Mouse (Mus musculus) lung, postnatal 4 days (tissue): ENCODE results near the gene Arhgap23.

Experiments
- DNase-seq, 2 experiments: peaks; one replicate each; pipeline ENCODE4 v3.0.0; 2021

Arhgap23 gene

DNA sequence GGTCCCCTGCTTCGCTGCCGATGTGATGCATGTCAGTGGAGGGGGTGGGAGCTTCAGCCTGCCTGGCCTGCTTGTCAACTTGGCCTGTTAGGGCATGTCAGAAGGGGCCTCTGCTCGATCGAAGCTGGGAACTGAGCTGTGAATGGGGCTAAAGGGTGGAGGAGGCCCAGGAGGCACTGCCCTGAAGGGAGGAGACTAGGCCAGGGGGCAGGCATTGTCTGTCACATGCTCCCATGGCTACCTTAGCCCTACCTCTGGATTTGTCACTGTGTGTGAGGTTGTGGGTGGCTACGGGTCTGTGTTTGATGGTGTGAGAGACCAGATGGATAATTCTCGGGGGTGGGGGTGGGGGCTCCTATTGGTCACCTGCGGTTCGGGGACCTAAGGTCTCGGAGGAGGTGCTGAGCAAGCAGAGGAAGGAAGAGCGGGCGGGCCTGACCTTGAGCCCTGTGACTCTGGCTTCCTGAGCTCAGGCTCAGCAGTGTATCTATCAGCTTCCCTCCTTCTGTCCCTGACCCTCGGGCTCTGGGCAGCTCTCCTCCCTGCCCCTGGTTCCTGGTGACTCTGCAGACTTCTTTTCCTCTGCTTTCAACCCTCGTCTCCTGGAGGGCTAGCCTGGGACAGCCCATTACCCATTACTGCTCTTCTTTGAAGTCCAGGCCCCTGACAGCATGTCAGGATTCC is 20.6 kb downstream of the Arhgap23 start:
- DNase-seq = peak; percentile 69 to 71

DNA sequence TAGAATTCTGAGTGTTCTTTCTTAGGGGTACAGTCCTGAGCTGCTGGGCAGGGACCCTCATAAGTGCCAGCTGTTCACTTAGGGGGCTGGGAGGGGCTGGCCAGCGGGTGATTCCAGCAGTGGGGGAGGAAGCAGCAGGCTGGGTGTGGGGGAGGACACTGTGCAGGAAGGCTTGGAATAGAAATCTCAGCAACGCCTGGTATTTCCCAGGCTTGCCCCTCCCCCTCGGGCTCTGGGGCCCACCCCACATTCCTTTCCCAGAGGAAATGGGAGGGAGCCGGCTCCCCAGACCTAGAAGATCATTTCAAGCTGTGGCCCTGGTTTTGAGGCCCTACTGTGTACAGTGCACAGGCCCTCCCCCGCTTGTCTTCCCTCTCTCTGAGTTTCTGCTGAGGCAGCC is 22.4 kb downstream of the Arhgap23 start:
- peak; percentile 89 to 94 for DNase-seq

DNA sequence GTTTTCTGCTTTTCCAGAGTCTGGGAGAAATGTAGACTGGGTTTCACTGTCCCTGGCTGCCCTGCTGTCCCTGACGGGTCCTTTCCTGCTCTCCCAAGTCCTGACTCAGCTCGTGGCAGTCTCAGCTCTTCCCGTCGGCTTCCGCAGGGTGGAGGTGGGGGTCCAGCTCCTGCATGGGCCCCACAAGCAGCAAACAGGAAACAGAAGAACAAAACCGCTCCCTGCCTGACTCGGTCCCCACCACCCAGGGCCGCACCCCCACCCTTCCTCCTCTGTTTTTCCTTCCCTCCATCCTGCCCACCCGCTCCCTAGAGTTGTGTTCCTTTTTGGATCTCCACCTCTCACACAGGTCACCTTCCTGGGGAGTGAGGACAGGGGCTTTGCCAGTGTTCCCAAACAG is 23.5 kb downstream of the Arhgap23 start:
- peak; percentile 65 to 85 for DNase-seq

DNA sequence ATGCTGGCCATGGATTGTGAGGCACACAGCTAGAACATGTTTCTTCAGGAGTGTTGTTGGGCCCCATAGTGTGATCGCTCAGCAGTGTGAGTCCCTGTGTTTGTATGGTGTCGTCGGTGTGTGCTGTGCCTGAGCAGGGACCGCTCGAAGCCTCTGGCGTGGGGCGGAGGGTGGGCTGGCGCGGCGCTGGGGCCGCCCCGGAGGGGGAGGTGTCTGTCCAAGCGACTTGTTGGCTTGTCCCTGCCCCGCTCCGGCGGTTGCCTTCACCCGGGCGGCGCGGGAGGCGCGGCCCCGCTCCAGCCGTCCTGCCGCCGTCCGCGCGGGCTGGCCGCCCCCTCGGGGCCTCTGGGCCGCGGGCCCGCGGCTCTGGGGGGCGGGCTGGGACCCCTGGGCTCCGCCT is 24.6 kb downstream of the Arhgap23 start:
- peak; percentile 87 to 92 for DNase-seq

DNA sequence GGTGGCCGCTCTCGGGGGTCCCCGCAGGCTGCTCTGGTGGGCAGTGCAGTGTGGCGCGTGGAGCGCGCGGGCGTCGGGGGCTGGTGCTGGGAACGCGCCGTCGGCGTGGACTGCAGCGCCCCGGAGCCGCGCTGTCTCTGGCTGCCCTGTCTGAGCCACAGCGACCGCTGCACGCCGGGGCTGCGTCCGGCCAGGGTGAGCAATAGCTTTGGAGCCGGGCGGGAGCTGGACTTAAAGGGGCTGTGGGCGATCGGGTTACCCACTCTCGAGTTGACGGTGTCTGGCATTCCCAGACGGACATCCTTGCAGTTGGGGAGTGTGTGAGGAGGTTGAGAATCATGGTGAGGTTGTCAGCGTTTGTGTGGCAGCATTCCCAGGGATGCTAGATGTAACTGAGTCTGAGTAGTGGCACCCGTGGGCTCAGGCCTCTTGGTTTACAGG is 25.1 kb downstream of the Arhgap23 start:
- DNase-seq = peak in 1 of 2 experiments; percentile 63

DNA sequence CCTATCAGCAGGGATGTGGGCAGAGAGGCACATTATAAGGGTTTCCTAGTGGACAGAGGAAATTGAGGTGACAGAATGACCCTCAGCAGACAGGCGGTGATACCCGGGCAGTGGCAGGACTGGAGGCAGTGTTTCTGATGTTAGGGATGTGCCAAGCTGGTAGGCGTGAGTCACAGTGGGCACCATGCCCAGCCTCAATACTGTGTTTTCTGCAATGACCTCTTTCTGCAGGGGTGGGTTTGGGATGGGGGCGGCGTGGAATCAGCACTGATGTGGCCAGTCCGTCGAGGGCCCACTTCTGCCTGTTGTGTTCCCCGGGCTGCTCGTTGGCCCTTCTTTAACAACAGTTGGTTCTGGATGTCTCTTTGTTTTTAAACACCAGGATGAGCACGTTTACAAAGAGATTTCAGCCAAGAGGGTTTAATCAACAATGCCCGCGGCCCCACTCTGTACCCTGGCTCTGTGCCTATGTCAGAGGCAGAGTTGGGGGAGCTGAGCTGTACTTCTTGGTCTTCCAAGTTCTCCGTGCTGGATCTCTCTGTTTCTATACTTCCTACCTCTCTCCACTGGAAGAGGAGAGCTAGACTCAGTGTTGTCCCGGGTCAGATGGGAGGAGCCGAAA is 25.8 kb downstream of the Arhgap23 start:
- peak; percentile 57 to 73 for DNase-seq

DNA sequence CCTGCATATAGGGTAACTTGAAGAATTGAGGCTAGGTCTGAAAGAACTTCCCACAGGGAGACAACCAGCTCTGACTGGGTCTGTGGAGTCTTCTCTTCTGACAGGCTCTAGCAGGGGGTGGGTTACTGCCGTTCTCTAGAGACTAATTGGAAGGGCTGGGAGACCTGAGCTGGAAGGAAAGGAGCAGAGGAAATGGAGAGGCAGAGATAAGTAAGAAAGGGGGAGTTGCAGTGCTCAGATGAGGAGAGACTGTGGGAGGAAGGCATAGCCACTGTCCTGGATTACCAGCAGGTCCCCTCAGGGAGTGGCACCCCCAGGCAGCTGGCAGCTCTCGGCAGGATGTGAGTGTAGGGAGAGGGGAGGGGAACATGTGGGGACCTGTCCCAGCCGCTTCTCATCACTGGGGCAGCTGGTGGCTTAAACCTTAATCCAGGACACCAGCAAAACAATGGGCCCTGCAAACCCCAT is 26.4 kb downstream of the Arhgap23 start:
- peak in 1 of 2 experiments; percentile 65 for DNase-seq

DNA sequence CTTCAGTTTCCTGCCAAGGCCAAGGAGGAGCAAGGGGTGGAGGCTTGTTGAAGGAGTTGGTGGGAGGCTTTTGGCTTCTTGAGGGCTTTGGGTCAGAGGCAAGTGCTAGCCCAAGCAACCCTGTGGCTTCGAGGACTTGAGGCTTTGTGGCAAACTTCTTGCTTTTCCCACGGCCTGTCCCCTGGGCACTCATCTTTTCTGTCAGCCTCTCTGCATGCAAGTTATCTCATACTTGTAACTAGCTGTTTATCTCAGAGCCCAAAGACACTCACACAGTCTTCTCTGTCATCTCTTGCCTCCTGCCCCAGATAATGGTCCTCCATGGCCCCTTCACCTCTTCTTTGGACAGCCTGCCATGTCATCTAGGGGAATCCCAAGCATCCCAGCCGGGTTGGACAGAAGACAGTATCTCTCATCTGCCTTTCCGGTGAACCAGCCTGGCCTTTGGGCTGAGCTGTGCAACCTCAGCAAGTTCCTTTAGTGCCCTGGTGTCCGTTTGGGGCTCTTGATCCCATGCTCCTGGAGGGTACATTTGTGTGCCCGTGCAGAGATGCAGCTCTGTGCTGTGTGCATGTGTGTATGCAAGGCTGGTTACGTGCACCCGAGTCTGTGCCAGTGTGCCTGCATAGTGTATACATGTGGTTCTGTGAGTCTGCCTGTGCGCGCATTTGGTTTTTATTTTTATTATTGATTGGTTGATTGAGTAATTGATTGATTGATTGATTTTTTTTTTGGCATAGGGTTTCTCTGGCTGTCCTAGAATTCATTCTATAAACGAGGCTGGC is 27.8 kb downstream of the Arhgap23 start:
- DNase-seq = no peak

DNA sequence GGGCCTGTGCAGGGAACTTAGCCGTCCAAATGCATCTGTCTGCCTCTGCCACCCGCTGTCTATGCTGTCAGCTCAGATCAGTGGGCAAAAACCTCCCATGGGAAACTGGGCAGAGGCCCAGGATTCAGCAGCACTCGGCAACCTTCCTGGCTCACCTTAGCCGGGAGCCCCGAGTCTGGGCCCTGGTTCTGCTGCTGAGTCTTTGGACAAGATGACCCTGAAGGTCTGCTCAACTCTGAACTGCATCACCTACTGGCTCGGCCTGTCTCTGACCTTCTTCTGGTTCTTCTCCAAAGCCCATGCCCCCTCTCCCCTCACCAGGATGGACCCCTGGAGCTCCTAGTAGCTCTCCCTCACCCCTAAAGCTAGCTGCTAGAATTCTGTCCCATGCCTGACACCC is 30.3 kb downstream of the Arhgap23 start:
- DNase-seq = no peak

DNA sequence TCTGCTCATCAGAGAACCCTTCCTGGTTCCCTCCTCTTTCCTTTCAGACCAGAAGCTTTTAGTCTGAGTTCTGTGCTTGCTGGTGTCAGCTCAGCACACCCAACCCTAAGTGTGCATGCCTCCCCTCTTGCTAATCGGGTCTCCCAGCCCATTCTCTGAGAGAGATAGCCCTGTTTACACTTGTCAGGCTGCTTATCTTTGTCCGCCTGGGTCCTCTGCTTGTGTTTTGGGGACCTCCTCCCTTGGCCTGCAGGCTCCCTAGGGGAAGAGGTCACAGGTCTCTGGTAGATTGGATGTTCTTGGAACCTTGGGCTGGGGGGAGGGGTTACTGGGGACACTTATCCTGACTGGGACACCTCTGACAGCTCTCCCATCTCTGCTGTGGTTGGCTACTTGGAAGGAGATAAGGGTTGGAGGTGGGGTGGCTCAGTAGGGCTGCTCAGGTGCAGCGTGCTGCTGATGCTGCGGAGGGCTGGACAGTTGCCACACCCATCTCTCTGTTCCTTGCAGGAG is 30.7 kb downstream of the Arhgap23 start:
- no peak for DNase-seq

DNA sequence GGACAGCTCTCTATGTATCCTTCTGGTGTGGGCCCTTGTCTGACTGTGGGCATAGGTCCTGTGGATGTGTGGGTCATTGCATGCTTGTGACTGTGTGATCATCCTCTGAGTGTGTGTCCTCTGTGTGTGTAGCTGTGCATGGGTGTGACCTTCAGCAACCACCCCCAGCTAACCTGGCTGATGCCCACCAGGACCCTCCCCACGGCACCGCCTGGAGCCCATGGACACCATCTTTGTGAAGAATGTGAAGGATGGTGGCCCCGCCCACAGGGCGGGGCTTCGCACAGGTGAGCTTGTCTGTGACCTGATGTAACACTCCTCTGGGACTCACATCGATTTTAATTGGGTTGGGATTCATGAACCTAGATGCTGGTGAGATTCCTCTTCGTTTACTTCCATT is 32.6 kb downstream of the Arhgap23 start:
- peak in 1 of 2 experiments; percentile 24 for DNase-seq

DNA sequence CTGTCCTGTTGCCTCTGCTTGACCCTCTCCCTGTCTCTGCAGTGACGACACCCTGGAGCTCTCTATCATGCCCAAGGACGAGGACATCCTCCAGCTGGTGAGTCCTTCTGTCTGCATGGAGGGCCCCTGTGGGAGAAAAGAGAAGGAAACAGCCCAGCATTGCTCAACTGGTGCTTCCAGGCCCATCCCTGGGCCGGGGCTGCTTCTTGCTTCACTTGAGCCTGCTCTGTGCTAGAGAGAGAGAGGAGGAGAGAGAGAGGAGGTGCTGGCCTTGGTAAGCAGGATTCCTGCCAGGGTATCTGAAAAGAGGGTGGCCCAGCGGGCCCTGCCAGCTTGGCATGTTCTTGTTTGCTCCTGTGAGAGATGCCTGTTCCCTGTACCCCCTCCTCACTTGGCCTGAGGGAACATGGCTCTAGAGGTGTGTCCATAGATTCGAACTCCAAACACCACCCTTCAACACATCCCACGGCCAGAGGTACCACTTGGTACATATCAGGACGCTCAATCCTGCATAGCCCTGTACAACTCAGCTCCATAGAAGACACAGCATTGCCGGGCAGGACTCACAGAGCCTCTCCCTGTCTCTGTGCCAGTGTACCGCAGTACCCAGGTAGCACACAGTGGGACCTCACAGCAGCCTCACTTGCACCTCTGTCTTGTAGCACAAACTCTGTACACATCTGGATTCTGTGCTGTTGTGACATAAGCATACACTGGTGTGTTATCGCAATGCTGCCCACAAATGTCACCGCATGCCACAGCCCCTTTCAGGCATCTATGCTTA is 33.5 kb downstream of the Arhgap23 start:
- DNase-seq = peak; percentile 61 to 82

DNA sequence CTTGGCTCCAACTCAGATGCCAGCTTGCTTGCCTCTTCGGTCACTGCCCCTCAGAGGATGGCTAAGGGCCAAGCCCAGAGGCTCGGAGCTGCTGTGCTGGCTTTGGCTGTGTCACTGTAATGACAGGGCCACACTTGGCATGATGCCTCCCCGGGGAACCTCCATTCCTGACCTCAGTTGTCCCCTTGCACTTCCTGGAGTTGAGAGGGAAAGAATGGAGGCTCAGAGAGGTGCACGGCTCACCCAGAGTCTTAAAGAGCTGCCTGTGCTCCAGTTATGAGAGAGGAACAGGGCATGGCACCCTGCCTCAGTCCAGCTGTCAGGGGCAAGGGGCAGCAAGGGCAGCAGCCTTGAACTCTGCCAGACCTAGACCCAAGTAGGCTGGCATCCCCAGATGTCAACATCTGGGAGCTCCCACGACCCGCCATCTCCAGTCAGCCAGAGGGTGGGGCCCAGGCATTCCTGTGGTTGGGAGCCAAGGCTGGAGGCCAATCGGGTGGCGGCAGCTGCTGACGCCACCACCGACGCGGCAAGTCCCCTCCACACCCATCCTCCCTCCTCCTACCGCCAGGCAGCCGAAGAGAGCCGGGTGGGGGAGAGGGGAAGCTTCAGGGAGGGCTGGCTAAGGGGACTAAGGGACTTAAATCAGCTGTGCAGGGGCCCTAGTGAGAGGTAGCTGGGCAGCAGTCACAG is 34.4 kb downstream of the Arhgap23 start:
- peak; percentile 88 to 92 for DNase-seq

DNA sequence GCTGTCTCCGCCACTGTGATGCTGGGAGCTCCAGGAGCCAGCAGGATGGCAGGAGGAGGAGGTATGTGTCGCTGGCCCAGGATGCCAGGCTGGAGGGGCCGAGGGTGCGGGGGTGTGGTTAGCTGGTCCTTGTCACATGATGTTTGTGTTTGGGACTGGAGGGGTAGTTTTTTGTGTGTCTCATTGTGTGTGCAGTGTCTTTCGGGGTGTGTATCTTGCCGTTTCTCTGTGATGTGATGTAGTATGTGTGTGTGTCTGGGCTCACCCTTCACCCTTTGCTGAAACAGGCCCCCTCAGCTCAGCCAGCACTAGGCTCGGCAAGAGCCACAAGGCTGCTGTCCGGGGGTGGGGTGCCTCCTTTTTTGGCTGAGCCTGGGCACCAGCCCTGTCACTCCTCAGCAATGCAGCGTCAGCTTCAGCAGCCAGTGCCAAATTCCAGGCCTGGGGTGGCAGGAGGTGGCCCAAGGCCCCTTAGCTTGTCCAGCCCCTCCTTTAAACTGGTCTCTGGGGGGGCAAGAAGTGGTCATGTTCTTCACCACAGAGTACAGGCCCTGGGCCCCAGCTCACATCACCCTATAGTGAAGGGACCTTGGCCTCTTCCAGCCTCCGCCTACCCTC is 35.1 kb downstream of the Arhgap23 start:
- DNase-seq = peak; percentile 57 to 77

DNA sequence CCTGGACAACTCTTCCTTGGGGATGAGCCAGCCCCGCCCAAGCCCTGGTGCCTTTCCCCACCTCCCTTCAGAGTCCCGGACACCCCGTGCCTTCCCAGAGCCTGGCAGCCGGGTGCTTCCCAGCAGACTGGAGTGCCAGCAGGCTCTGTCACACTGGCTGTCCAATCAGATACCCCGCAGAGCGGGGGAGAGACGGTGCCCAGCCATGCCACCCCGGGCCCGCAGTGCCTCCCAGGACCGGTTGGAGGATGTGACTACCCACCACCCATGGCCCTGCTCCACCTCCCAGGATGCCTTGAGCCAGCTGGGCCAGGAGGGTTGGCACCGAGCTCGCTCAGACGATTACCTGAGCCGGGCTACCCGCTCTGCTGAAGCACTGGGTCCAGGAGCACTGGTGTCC is 36.3 kb downstream of the Arhgap23 start:
- no peak for DNase-seq

DNA sequence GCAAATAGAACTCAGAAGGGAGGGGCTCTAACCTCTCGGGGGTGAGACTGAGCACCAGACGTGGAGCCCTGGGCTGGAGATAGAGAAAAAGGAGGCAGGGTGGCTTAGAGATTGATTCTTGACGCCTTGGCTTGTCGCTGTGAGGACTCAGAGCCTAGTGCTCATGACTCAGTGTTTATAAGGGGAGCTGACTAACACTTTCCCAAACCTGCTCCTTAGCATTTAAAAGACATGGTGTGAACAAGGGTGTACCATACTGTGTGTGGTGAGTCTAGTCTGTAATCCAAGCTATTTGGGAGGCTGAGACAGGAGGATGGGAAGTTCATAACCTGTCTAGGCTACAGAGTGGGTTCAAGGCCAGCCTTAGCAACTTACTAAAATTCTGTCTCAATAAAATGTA is 41.8 kb downstream of the Arhgap23 start:
- no peak for DNase-seq

DNA sequence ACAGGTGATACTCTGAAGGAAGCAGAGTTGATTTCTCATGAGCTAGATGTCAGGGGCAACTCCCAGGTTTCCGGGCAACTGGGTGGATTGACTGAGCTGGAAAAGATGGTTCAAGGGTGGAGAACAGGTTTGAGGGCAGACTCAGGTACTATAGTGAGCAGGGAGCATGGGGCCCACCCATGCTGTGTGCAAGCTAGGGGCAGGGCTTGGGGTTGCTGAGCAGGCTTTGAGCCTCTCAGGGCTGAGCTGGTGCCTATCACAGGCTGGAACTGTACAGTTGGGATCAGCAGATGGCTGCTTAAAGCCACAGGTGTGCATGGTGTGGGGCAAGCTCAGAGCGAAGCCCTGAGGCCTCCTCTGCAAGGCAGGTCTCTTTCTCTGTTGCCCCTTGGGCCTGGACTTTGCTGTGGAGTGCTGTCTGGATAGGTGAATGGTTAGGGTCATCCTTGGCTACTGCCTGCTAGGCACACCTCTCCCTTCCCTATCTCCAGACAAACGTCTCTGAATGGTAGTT is 46.0 kb downstream of the Arhgap23 start:
- no peak for DNase-seq

DNA sequence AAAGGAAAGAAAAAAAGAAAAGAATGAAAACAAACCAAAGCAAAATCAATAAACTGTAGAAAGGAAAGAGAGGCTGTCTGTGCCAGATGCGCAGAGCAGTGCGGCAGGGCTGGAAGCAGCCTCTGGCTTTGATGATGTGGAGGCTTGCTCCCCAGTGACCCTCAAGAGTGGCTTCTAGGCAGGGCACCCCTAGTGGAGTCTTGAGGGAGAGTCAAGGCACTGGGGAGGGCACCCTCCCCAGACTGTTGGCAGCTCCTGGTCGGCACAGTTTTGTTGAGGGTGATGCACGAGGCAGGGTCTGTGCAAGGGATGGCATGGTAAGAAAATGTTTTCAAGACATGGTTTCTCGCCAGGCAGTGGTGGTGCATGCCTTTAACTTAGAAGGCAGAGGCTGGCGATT is 47.2 kb downstream of the Arhgap23 start:
- no peak for DNase-seq

DNA sequence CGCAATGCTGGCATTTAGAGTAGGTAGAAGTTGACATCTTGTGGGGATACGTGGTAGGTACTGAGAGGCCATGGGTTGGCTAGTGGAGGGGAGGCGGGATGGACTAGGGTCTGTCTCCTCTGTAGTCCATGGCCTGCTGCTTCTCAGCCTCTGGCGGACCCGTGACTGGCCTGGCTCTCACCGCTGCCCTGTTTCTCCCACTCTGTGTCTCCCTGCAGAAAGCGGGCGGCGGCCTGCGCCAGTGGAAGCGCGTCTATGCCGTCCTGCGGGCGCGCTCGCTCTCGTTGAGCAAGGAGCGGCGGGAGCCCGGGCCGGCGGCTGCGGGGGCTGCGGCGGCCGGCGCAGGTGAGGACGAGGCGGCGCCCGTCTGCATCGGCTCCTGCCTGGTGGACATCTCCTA is 47.8 kb downstream of the Arhgap23 start:
- no peak for DNase-seq

DNA sequence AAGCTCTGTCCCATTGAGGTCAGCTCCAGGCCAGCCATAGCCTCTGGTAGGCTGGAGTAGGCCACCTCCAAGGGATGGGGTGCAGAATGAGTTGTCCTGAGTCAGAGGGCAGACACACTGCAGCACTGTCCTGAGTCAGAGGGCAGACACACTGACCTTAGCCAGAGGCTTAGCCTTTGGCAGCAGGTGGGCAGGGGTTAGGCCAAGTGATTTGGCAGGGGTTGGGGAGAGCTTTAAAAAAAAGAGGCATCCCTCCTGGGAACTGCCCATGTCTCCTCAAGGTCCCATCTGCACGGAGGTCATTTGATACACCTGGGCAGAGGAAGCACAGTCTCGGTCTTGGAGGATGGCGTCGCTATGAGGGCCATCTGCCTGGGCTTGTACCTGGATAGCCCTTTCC is 48.7 kb downstream of the Arhgap23 start:
- DNase-seq = no peak

DNA sequence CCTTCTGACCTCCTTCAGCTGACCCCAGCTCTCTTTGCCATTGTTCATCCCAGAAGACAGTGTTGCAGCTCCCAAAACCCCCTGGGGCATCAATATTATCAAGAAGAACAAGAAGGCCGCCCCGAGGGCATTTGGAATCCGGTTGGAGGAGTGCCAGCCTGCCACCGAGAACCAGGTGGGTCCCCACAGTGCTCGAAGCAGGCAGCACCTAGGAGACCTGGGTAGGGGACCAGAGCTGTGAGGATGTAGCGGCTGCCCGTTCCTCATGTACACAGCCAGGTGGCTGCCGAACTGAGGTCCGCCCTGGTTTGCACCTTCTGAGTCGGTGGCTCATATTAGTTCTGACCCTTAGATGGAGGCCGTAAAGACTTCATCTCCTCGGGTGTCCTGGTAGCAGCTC is 50.6 kb downstream of the Arhgap23 start:
- no peak for DNase-seq
